Mouse (Mus musculus): ENCODE results near the gene Mrpl1. TPM values are rescaled to one million over a fixed set of nuclear protein-coding genes. Genes with fewer than 3 reads are reported as not detected.

Gene Mrpl1
- polyA plus RNA-seq, 1 experiment from 2014 or later: 16.3 TPM

DNA sequence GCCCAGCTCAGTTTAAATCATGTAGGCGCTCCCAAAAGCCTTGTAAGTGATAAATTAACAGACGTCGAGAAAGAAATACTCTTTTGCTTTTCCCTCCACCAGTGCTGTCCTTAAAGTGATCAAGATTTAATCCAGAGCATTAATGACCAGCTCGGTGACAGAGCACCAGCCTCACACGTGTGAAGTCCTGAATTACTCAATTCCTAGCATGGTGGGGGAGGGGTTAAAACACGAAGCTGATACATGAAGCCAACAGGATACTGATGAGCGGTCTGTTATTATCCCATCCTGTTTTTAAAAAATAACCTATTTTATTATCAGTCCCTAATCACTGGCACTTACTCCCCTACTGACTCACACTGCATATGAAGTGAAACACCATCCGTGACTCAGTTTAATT, 102.4 kb downstream of the Mrpl1 start:
- H3K27me3 ChIP-seq (replicated peaks; ENCODE audit: control insufficient read depth, insufficient read depth, low read length): no peaks in the 10 kb centered on the region
- no peaks in the 10 kb centered on the region for H3K4me1 ChIP-seq (ENCODE audit: control insufficient read depth, insufficient read depth, low read depth, low read length)
- H3K27ac ChIP-seq (ENCODE audit: low read depth, low read length): no peak overlapping the region
- no peak overlapping the region for H3K4me2 ChIP-seq (ENCODE audit: low read length)
- no peak for ATAC-seq
- no peaks in the 10 kb centered on the region for H3K9me3 ChIP-seq (ENCODE audit: control insufficient read depth, low read length)
- H3K36me3 ChIP-seq (ENCODE audit: control insufficient read depth, insufficient read depth, low read length): no peaks in the 10 kb centered on the region
- no peak overlapping the region for H3K4me3 ChIP-seq (ENCODE audit: low read length)
- 68% methylated on average over 8 of the region's 8 CpGs for WGBS
- H3K9ac ChIP-seq (ENCODE audit: low read depth, low read length): no peak overlapping the region

Other genes starting within 250 kb of the Mrpl1 start
- gene Cnot6l, start 45.3 kb upstream of the Mrpl1 start, polyA plus RNA-seq (2015; fragmentation: Nextera tagmentation; extraction: Ambion mirVana): 11.8 and 12.4 TPM in 2 replicates
- 5.1 and 6.4 TPM in 2 replicates for gene Fras1, start 164.5 kb downstream of the Mrpl1 start, polyA plus RNA-seq (2015; fragmentation: Nextera tagmentation; extraction: Ambion mirVana)